Mouse (Mus musculus) hindbrain, embryonic 14.5 days (tissue): ENCODE data around the gene Irs2. TPM values are rescaled to one million over a fixed set of nuclear protein-coding genes. Genes with fewer than 3 reads are reported as not detected.

Source experiments
- ATAC-seq: fragments of 200-750 bp; cut with Nextera tagmentation; 2 replicates; pipeline ENCODE4 v1.8.0; 2017; ENCODE audit warnings: moderate number of reproducible peaks, mild to moderate bottlenecking, moderate TSS enrichment, moderate library complexity; ENCODE audit not compliant: low FRiP score
- DNase-seq: peaks from one replicate; pipeline ENCODE4 v3.0.0-alpha.2; 2015; ENCODE audit warnings: low spot score
- H3K27ac ChIP-seq: fragments of 300-500 bp; sonication (generic); 2 replicates; pipeline ENCODE4 v1.5.1; 2014; ENCODE audit warnings: mild to moderate bottlenecking, moderate library complexity
- H3K27me3 ChIP-seq: fragments of 300-500 bp; sonication (generic); 2 replicates; pipeline ENCODE4 v1.6.1; 2014; ENCODE audit warnings: mild to moderate bottlenecking, low read length, mixed read lengths; ENCODE audit not compliant: control insufficient read depth, insufficient read depth
- H3K36me3 ChIP-seq: fragments of 300-500 bp; sonication (generic); replicated peaks from 2 replicates; pipeline ENCODE4 v1.6.1; 2014; ENCODE audit not compliant: control insufficient read depth, insufficient read depth
- H3K4me1 ChIP-seq: fragments of 300-500 bp; sonication (generic); replicated peaks from 2 replicates; pipeline ENCODE4 v1.6.1; 2014; ENCODE audit warnings: antibody characterized with exemption, low read length, mixed read lengths; ENCODE audit not compliant: control insufficient read depth, insufficient read depth
- H3K4me2 ChIP-seq: fragments of 300-500 bp; sonication (generic); replicated peaks from 2 replicates; pipeline ENCODE4 v1.6.1; 2014; ENCODE audit warnings: mild to moderate bottlenecking, moderate library complexity
- H3K4me3 ChIP-seq: fragments of 300-500 bp; sonication (generic); replicated peaks from 2 replicates; pipeline ENCODE4 v1.5.1; 2014; ENCODE audit warnings: mild to moderate bottlenecking, low read length
- H3K9ac ChIP-seq: fragments of 300-500 bp; sonication (generic); 2 replicates; pipeline ENCODE4 v1.6.1; 2014
- H3K9me3 ChIP-seq: fragments of 300-500 bp; sonication (generic); 2 replicates; pipeline ENCODE4 v1.6.1; 2016; ENCODE audit warnings: low read length; ENCODE audit not compliant: control insufficient read depth
- WGBS: fragments of 180-500 bp; shearing (Covaris S2); extraction: QIAGEN DNeasy Blood & Tissue Kit; methylation state at CpG from one replicate; pipeline ENCODE4 v1.1.7; 2014; 5-methylcytosine and 5-hydroxymethylcytosine counted together
- polyA plus RNA-seq: library from polyadenylated mRNA; unstranded; fragments of >200 nt; fragmentation: Nextera tagmentation; extraction: Ambion mirVana; gene quantifications from 2 replicates; pipeline ENCODE4 v1.2.1, GENCODE M21; 2014

Gene Irs2
- polyA plus RNA-seq, 1 experiment from 2014 or later, result 5.4 TPM

- no peak overlapping the region for H3K4me3 ChIP-seq
- 86% methylated on average over 7 of the region's 7 CpGs for WGBS
- no peaks in the 10 kb centered on the region for H3K27me3 ChIP-seq
- no peak overlapping the region for H3K4me2 ChIP-seq
- no peaks in the 10 kb centered on the region for H3K9me3 ChIP-seq
- peaks cover 15% of the 10 kb centered on the region for H3K4me1 ChIP-seq
- DNase-seq (no peak), ATAC-seq (no peak)
- no peak overlapping the region for H3K9ac ChIP-seq
- no peak overlapping the region for H3K27ac ChIP-seq
- no peaks in the 10 kb centered on the region for H3K36me3 ChIP-seq
These were observed 31.8 kb upstream of the Irs2 start for GRCm38 (mm10) chr8:11040088-11040487.

GRCm38 (mm10) chr8:11038788-11039187, 30.5 kb upstream of the Irs2 start:
- ATAC-seq (no peak), DNase-seq (no peak)
- Histone ChIP-seq H3K4me1 (peaks cover 15% of the 10 kb centered on the region), H3K9ac (no peak overlapping the region), H3K27ac (no peak overlapping the region), H3K36me3 (no peaks in the 10 kb centered on the region), H3K4me3 (no peak overlapping the region), H3K27me3 (no peaks in the 10 kb centered on the region), H3K4me2 (no peak overlapping the region), H3K9me3 (no peaks in the 10 kb centered on the region)
- WGBS, result 78% methylated on average over 5 of the region's 5 CpGs

- WGBS, result 90% methylated on average over 5 of the region's 5 CpGs
These were observed 30.1 kb upstream of the Irs2 start for GRCm38 (mm10) chr8:11038367-11038766.

GRCm38 (mm10) chr8:11036790-11037189, 28.5 kb upstream of the Irs2 start:
- Histone ChIP-seq H3K36me3 (no peaks in the 10 kb centered on the region), H3K4me1 (peaks cover 11% of the 10 kb centered on the region), H3K27me3 (no peaks in the 10 kb centered on the region), H3K4me2 (no peak overlapping the region), H3K9ac (no peak overlapping the region), H3K27ac (no peak overlapping the region), H3K4me3 (no peak overlapping the region), H3K9me3 (no peaks in the 10 kb centered on the region)
- ATAC-seq (no peak), DNase-seq (no peak)
- WGBS, result 91% methylated on average over 3 of the region's 3 CpGs

More at GRCm38 (mm10) chr8:11038367-11038766, 30.1 kb upstream of the Irs2 start:
- no peak for DNase-seq
- H3K4me2 ChIP-seq, result no peak overlapping the region
- no peak overlapping the region for H3K9ac ChIP-seq
- no peak for ATAC-seq
- H3K27ac ChIP-seq, result no peak overlapping the region
- no peaks in the 10 kb centered on the region for H3K36me3 ChIP-seq
- peaks cover 11% of the 10 kb centered on the region for H3K4me1 ChIP-seq
- H3K9me3 ChIP-seq, result no peaks in the 10 kb centered on the region
- H3K4me3 ChIP-seq, result no peak overlapping the region
- H3K27me3 ChIP-seq, result no peaks in the 10 kb centered on the region

- H3K36me3 ChIP-seq, result no peaks in the 10 kb centered on the region
- H3K4me3 ChIP-seq, result no peak overlapping the region
- no peaks in the 10 kb centered on the region for H3K27me3 ChIP-seq
- 8% methylated on average over 19 of the region's 19 CpGs for WGBS
- ATAC-seq (peak; percentile 43; the same call in 1 of the 2 replicates), DNase-seq (peak; percentile 34)
- H3K4me2 ChIP-seq, result peak overlapping the region; percentile 30; the same call in 1 of the 2 replicates
- peak overlapping the region; percentile 51; the same call in 1 of the 2 replicates for H3K27ac ChIP-seq
- H3K9me3 ChIP-seq, result no peaks in the 10 kb centered on the region
- peak overlapping the region; percentile 21 for H3K9ac ChIP-seq
- H3K4me1 ChIP-seq, result peaks cover 11% of the 10 kb centered on the region
These were observed 27.6 kb upstream of the Irs2 start for GRCm38 (mm10) chr8:11035628-11036416.

GRCm38 (mm10) chr8:11024871-11025270, 16.6 kb upstream of the Irs2 start:
- Histone ChIP-seq H3K4me3 (no peak overlapping the region), H3K27ac (no peak overlapping the region), H3K36me3 (no peaks in the 10 kb centered on the region), H3K4me1 (no peaks in the 10 kb centered on the region), H3K27me3 (no peaks in the 10 kb centered on the region), H3K9me3 (no peaks in the 10 kb centered on the region), H3K9ac (no peak overlapping the region), H3K4me2 (no peak overlapping the region)
- DNase-seq, result no peak
- WGBS, result 72% methylated on average over 3 of the region's 3 CpGs
- ATAC-seq, result no peak

GRCm38 (mm10) chr8:11020949-11021572, 12.8 kb upstream of the Irs2 start:
- DNase-seq (no peak), ATAC-seq (no peak)
- Histone ChIP-seq H3K9ac (no peak overlapping the region), H3K36me3 (no peaks in the 10 kb centered on the region), H3K27ac (no peak overlapping the region), H3K4me1 (no peaks in the 10 kb centered on the region), H3K4me2 (no peak overlapping the region), H3K27me3 (no peaks in the 10 kb centered on the region), H3K9me3 (no peaks in the 10 kb centered on the region), H3K4me3 (no peak overlapping the region)
- WGBS, result 93% methylated on average over 9 of the region's 9 CpGs

- ATAC-seq, result no peak
- Histone ChIP-seq H3K36me3 (no peaks in the 10 kb centered on the region), H3K4me2 (no peak overlapping the region), H3K27me3 (no peaks in the 10 kb centered on the region), H3K9ac (no peak overlapping the region), H3K4me1 (peaks cover 15% of the 10 kb centered on the region), H3K4me3 (no peak overlapping the region), H3K27ac (no peak overlapping the region), H3K9me3 (no peaks in the 10 kb centered on the region)
- DNase-seq, result no peak
- WGBS, result 94% methylated on average over 3 of the region's 3 CpGs
These were observed 7.4 kb upstream of the Irs2 start for GRCm38 (mm10) chr8:11015622-11016021.

- Histone ChIP-seq H3K27ac (no peak overlapping the region), H3K4me3 (no peak overlapping the region), H3K9ac (no peak overlapping the region), H3K27me3 (no peaks in the 10 kb centered on the region), H3K4me2 (0 out of 2 replicates have a peak overlapping the region, but pooled peaks have one; percentile 15), H3K9me3 (no peaks in the 10 kb centered on the region), H3K36me3 (no peaks in the 10 kb centered on the region), H3K4me1 (peaks cover 25% of the 10 kb centered on the region)
- DNase-seq (peak; percentile 78), ATAC-seq (no peak)
- 2% methylated on average over 6 of the region's 6 CpGs for WGBS
These were observed 5.0 kb upstream of the Irs2 start for GRCm38 (mm10) chr8:11013258-11013657.
